Mouse (Mus musculus): ENCODE data around the gene Mypn.

The Mypn gene

DNA sequence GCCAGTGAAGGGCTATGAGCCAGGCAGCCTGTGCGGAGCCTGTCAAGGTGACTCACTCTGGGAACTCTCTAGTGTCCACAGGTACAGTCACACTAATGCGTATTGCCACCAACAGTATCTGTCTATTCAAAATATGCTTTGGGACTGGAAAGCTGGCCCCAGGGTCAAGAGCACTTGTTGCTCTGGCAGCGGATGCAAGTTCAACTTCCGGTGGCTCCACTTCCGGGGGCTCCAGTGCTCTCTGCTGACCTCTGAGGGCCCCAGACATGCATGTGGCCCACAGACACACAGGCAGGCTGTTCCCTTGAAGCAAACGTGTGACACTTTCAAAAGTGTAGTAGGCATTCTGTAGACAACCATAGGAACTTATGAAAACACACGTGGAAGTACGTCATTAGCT is 2.2 kb downstream of the Mypn start:
- DNase-seq (ENCODE audit: extremely low spot score, low spot score), result no peak

- no peak for DNase-seq (ENCODE audit: extremely low spot score, low spot score)
Measured at GRCm38 (mm10) chr10:63199008-63199407, 4.7 kb downstream of the Mypn start.

DNA sequence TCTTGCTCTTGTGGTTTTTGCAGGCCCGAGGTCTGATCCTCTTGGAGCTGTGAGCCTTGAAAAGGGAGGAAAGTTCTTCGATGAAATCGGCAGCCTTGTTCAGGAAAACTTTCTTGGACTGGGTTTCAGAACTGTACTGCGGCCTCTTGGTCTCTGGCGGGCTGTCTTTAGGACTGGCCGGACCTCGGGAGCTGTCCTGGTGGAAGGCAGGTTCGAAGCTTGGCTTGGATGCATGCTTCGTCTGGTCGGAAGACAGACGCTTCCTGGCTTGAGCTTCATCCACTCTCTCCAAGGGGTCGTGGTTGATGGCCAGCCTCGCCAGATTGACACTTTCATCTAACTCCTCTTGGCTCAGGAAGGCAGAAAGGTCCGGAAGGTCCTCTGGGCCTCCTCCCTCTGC is 11.0 kb downstream of the Mypn start:
- no peak for DNase-seq (ENCODE audit: extremely low spot score, low spot score)

GRCm38 (mm10) chr10:63192276-63192675 is 11.5 kb downstream of the Mypn start:
- no peak for DNase-seq (ENCODE audit: extremely low spot score, low spot score)

- DNase-seq (ENCODE audit: extremely low spot score, low spot score), result no peak
Measured at GRCm38 (mm10) chr10:63184451-63184850, 19.3 kb downstream of the Mypn start.

- no peak for DNase-seq (ENCODE audit: extremely low spot score, low spot score)
Measured at GRCm38 (mm10) chr10:63182177-63182768, 21.5 kb downstream of the Mypn start.

DNA sequence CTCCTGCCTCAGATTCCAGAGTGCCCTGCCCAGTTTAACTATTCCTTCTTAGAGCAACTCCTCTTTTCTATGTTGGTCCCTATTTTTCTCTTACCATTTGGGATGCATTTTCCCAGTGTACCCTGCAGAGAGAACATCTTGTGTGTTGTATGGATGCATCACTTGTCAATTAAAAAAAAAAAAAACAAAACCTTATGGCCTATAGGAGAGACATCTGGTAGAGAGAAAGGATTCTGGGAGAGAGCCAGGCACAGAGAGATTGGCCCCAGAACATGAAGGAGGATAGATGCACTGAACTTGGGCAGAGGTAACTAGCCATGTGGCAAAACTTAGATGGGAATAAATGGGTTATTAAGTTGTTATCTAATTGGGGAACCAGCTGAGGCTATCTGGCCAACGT is 22.6 kb downstream of the Mypn start:
- no peak for DNase-seq (ENCODE audit: extremely low spot score, low spot score)

DNA sequence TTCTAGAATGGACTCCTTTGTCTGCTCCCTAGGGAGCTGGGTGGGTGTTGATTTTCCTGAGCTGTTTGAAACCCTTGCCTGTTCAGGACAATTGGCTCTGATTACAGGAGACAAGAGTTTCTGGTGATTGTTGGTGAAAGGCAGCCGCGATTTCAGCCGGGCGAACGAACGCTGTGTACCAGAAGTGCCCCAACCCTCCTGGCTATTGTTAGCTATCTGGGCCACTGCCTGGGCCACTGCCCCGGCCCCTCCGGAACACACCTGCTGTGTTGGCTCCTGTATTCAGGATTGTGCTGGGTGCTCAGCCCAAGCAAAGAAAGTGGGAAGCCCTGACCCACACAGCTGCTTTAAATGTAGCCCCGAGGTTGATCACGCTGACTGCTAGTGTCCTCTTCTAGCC is 24.2 kb downstream of the Mypn start:
- DNase-seq (ENCODE audit: extremely low spot score, low spot score), result no peak

DNA sequence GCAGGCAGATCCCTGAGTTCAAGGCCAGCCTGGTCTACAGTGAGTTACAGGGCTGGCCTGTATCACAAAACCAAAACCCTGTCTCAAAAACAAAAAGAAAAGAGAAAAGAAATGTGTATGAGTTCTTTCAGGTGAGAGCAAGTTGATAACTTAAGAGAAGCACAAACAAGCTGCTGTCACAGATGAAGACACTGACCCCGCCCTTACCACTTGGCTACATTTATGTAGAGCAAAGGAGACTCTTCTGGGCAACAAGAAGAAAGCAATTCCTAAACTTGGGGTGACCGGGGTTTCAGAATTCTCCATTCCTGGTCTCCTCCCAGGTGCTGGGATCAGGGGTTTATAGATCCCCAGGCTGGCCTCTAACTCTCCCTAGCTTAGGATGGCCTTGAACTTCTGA is 25.4 kb downstream of the Mypn start:
- no peak for DNase-seq (ENCODE audit: extremely low spot score, low spot score)

DNA sequence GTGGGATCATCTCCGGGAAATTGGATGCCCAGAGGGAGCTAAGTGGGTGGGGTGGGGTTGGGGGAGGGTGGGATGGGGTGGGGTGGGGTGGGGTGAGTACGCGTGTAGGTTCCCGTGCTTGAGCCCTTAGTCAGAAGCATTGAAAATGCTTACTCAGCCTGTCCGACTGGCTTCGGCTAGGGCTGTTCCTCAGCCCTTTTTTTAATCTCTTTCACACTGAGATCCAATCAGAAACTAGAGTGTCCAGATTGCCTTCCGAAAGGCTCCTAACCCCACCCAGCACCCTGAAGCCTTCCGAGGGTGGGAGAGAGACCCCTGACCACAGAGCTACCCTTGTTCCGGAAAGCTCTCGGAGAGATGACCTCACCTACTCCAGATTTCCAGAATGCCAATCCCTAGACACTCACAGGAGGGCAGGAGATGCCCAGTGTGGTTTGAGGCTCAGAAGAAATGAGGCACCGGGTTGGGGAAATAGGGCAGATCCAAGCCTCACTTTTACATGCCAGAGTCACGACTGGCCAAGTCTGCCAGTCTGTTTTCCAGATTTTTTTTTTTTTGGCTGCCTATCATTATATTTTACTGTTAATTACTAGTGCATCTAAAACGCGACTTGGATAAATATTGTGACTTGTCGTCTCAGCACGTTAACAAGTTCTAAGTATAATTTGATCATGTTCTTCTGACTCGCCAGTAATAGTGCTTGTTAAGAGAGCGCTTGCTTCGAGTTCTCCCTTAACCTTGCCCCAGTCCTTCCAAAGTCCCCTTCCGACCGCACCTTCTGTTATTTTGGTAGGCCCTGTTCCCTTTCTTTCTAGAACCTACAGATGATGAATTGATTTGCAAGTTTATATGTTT is 26.2 kb downstream of the Mypn start:
- no peak for DNase-seq (ENCODE audit: extremely low spot score, low spot score)

- DNase-seq (ENCODE audit: extremely low spot score, low spot score), result no peak
Measured at GRCm38 (mm10) chr10:63176471-63176931, 27.3 kb downstream of the Mypn start.

DNA sequence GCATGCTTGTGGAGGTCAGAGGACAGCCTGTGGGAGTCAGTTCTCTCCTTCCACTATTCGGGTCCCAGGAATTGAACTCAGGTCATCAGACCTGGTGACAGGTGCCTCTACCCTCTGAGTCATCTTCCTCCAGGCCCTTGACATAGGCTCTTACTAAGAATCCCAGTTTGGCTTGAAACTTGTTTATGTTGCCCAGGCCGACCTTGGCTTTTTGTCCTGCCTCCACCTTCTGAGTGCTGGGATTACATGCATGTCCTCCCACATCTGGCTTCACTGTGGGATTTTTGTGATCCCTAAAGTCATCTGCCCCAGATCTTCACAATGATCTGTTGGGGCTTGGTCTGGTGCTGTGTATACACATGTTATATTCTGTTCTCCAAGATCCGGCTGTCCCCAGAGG is 31.7 kb downstream of the Mypn start:
- no peak for DNase-seq (ENCODE audit: extremely low spot score, low spot score)

GRCm38 (mm10) chr10:63169503-63169902 is 34.2 kb downstream of the Mypn start:
- no peak for DNase-seq (ENCODE audit: extremely low spot score, low spot score)

GRCm38 (mm10) chr10:63168124-63168523 is 35.6 kb downstream of the Mypn start:
- no peak for DNase-seq (ENCODE audit: extremely low spot score, low spot score)

- DNase-seq (ENCODE audit: extremely low spot score, low spot score), result no peak
Measured at GRCm38 (mm10) chr10:63167241-63167995, 36.3 kb downstream of the Mypn start.

- no peak for DNase-seq (ENCODE audit: extremely low spot score, low spot score)
Measured at GRCm38 (mm10) chr10:63165752-63166412, 37.9 kb downstream of the Mypn start.

DNA sequence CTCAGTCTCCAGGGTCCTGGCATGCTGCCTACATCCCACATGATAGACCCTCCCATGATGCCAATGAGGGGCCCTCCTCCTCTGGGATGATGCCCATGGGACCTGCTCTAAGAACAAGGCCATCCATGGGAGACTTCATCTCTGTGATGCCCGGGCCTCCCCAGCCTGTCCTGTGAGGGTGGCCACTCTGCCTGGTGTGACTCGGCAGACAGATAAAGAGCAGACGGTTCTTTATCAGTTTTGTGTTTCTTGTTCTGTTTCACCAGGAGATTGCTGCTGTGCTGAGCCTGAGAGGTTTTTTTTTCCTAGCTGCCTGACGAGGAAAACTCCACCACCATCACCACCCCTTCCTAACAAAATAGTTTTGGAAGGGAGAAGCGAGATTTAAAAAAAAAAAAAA is 42.5 kb downstream of the Mypn start:
- DNase-seq (ENCODE audit: extremely low spot score, low spot score), result no peak

- DNase-seq (ENCODE audit: extremely low spot score, low spot score), result no peak
Measured at GRCm38 (mm10) chr10:63160671-63161070, 43.1 kb downstream of the Mypn start.

DNA sequence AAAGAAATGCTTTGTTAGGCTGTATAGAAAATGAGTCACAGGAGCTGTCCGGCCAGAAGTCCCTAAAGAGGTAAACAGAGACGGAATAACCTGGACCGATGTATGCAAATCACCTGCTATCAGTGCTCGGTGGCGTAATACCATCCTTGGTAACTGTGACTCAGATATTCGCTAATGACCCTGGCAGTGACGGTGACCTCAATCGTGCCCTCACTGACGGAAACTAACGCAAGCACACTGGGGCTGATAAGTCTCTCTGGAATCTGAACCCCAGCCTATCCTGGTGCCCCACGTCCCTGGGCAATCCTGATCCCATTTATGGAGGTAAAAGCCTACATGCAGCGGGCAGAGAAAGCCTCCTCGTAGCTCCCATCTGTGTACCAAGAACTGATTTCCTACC is 45.6 kb downstream of the Mypn start:
- DNase-seq (ENCODE audit: extremely low spot score, low spot score), result no peak

- no peak for DNase-seq (ENCODE audit: extremely low spot score, low spot score)
Measured at GRCm38 (mm10) chr10:63157491-63157890, 46.3 kb downstream of the Mypn start.

- no peak for DNase-seq (ENCODE audit: extremely low spot score, low spot score)
Measured at GRCm38 (mm10) chr10:63156919-63157318, 46.8 kb downstream of the Mypn start.

- DNase-seq (ENCODE audit: extremely low spot score, low spot score), result no peak
Measured at GRCm38 (mm10) chr10:63156351-63156750, 47.4 kb downstream of the Mypn start.

All from neural tube, embryonic 10.5 days (tissue).